Mouse (Mus musculus) intestine, postnatal 0 days (tissue): ENCODE data around the gene Usp36. TPM values are rescaled to one million over a fixed set of nuclear protein-coding genes. Genes with fewer than 3 reads are reported as not detected.

Experiments used
- ATAC-seq: fragments of 200-750 bp; cut with Nextera tagmentation; 2 replicates; pipeline ENCODE4 v1.8.0; 2017; ENCODE audit warnings: mild to moderate bottlenecking, moderate TSS enrichment, moderate library complexity
- H3K27ac ChIP-seq: fragments of 300-500 bp; sonication (generic); 2 replicates; pipeline ENCODE4 v1.5.1; 2014; ENCODE audit warnings: mild to moderate bottlenecking, low read depth, low read length, moderate library complexity
- H3K27me3 ChIP-seq: fragments of 300-500 bp; sonication (generic); replicated peaks from 2 replicates; pipeline ENCODE4 v1.6.1; 2014; ENCODE audit warnings: low read length, mixed read lengths; ENCODE audit not compliant: control insufficient read depth, insufficient read depth
- H3K36me3 ChIP-seq: fragments of 300-500 bp; sonication (generic); 2 replicates; pipeline ENCODE4 v1.6.1; 2014; ENCODE audit warnings: mild to moderate bottlenecking, moderate library complexity; ENCODE audit not compliant: control insufficient read depth, insufficient read depth
- H3K4me1 ChIP-seq: fragments of 300-500 bp; sonication (generic); replicated peaks from 2 replicates; pipeline ENCODE4 v1.6.1; 2014; ENCODE audit warnings: antibody characterized with exemption, low read length, mixed read lengths; ENCODE audit not compliant: control insufficient read depth, insufficient read depth
- H3K4me2 ChIP-seq: fragments of 300-500 bp; sonication (generic); replicated peaks from 2 replicates; pipeline ENCODE4 v1.6.1; 2014; ENCODE audit warnings: low read depth, mild to moderate bottlenecking, moderate library complexity
- H3K4me3 ChIP-seq: fragments of 300-500 bp; sonication (generic); 2 replicates; pipeline ENCODE4 v1.5.1; 2014; ENCODE audit warnings: low read depth, low read length
- H3K9ac ChIP-seq: fragments of 300-500 bp; sonication (generic); 2 replicates; pipeline ENCODE4 v1.6.1; 2014; ENCODE audit warnings: mild to moderate bottlenecking, low read depth, low read length
- H3K9me3 ChIP-seq: fragments of 300-500 bp; sonication (generic); 2 replicates; pipeline ENCODE4 v1.6.1; 2016; ENCODE audit warnings: mixed run types; ENCODE audit not compliant: control insufficient read depth
- CTCF ChIP-seq: sonication (generic); IDR thresholded peaks from 2 replicates; pipeline ENCODE4 v1.5.1; 2016; ENCODE audit warnings: low read depth, mild to moderate bottlenecking, control low read depth, antibody characterized with exemption, moderate library complexity
- WGBS: fragments of 180-500 bp; shearing (Covaris S2); extraction: QIAGEN DNeasy Blood & Tissue Kit; methylation state at CpG from one replicate; pipeline ENCODE4 v1.1.7; 2014; 5-methylcytosine and 5-hydroxymethylcytosine counted together
- polyA plus RNA-seq: library from polyadenylated mRNA; unstranded; fragments of >200 nt; fragmentation: Nextera tagmentation; extraction: Ambion mirVana; gene quantifications from 2 replicates; pipeline ENCODE4 v1.2.1, GENCODE M21; 2015

Usp36 gene
- polyA plus RNA-seq, 1 experiment from 2014 or later = 6.0 TPM

DNA sequence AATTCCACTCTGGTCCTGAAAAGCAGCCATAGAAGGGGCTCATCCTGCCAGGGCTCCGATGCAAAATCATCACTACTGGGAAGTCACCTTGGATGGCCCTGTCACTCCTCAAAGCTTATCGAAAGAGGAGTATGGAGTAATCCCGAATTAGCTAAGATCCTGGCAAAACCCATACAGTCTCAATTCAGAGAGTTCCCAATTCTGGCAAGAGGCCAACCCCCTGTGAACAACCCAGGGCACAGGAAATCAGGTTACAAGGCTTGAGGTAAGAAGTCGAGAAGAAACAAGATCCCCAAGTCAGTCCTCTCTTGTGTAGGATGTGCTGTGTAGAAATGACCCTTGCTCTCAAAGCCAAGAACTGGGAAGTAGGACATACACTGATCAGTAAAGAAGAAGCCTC lies 47.5 kb downstream of the Usp36 start:
- 71% methylated on average over 4 of the region's 4 CpGs for WGBS
- H3K4me2 ChIP-seq = no peak overlapping the region
- peaks cover 4% of the 10 kb centered on the region; the same call in 1 of the 2 replicates for H3K4me1 ChIP-seq
- H3K9ac ChIP-seq = no peak overlapping the region
- H3K36me3 ChIP-seq = no peaks in the 10 kb centered on the region
- no peaks in the 10 kb centered on the region for H3K27me3 ChIP-seq
- TF ChIP-seq CTCF = no peak
- H3K27ac ChIP-seq = no peak overlapping the region
- H3K9me3 ChIP-seq = no peaks in the 10 kb centered on the region
- H3K4me3 ChIP-seq = no peak overlapping the region
- ATAC-seq = no peak

DNA sequence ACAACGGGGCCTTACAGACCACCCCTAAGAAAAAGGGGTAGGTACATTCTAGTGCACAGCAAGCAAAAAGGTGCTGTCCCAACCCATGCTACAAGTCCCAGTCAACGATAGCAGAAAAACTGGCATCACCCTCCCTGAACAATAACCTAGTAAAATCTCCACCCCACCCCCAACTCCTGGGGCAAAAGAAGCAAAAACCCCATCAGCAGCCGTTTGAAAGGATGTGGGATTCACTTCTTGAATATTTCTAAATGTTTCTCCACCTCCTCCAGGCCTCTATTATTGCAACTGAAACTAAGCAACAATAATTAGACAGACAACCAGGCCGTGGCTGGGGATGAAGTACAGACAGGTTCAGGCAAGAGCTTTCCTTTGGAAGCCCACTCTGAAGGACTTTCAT lies 49.7 kb downstream of the Usp36 start:
- no peak overlapping the region for H3K4me2 ChIP-seq
- 57% methylated on average over 4 of the region's 4 CpGs for WGBS
- H3K9me3 ChIP-seq = no peaks in the 10 kb centered on the region
- H3K27me3 ChIP-seq = no peaks in the 10 kb centered on the region
- H3K9ac ChIP-seq = no peak overlapping the region; the same call in 1 of the 2 replicates
- ATAC-seq = no peak
- no peaks in the 10 kb centered on the region for H3K36me3 ChIP-seq
- no peak overlapping the region for H3K4me3 ChIP-seq
- TF ChIP-seq CTCF = no peak
- no peak overlapping the region for H3K27ac ChIP-seq
- H3K4me1 ChIP-seq = peaks cover 12% of the 10 kb centered on the region; the same call in 1 of the 2 replicates

DNA sequence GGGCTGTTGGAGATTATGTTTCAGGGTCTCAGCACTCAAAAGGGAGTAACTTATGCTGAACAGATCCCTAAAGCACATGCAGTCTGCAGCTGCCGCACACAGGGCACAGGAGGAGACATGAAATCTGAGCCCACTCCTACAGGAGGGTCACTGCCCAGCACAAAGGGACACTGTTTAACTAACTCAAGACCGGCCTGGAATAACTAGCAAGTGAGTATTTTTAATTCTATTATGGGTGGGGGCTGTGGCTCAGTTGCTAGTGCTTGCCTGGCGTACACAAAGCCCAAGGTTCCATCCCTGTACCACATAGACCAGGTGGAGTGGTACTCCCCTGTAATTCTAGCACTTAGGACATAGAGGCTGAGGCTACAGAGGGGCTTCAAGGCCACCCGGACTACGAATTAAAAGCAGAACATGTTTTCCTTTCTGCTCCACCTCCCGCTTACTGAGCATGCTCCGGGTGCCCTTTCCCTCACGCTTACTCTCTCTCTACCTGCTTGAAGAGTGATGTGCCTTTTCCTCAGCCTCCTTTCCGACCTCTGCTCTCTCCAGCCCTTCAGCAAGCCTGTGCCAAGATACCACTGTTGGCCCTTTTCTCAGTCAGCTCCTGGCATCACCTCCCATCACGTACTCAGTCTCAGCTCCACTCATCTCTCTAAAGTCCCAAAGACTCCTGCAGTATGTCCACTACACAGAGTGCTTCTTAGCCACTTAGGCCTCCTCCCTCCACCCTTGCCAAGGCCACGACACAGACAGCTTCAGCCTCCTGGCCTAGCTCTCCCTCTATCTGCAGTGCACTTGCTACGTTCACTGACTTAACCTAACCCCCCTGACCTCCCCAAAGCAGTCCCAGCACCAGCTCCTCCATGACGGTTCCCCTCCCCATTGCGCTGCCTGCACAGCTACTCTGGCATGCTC lies 50.5 kb downstream of the Usp36 start:
- no peaks in the 10 kb centered on the region for H3K27me3 ChIP-seq
- H3K4me3 ChIP-seq = no peak overlapping the region
- no peak overlapping the region for H3K4me2 ChIP-seq
- ATAC-seq = no peak
- no peaks in the 10 kb centered on the region for H3K9me3 ChIP-seq
- H3K27ac ChIP-seq = no peak overlapping the region
- no peaks in the 10 kb centered on the region for H3K36me3 ChIP-seq
- peaks cover 12% of the 10 kb centered on the region; the same call in 1 of the 2 replicates for H3K4me1 ChIP-seq
- TF ChIP-seq CTCF = no peak
- no peak overlapping the region for H3K9ac ChIP-seq
- 65% methylated on average over 14 of the region's 14 CpGs for WGBS

DNA sequence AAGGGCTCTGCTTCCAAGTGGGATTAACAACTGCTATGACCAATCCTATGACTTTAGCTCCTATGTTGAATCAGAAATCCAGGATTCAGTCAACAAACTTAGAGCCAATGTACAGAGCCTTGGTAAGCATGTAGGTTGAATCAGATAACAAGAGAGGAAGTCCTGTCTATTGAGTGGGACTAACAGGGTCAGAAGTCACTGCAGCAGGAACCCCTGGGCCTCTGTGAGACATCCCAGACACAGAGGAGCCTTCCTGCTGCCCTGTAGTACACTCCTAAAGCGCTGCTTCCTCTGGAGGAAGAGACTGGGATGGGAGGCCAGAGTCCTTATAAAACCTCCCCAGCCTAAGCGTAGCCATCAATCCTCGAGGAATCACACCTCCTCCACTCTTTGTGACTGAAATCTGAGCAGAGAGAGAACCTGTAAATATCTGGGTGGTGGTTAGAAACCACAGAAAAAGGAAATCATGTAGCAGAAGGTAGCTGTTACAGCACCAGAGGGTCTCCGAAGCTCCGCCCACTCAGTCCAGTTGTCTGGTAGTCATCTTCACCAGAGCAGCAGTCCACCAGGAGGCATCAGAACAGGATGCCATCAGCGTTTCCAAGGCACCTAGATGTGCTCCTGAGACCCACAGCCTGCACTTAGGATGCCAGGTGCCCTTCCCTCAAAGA lies 53.4 kb downstream of the Usp36 start:
- 45% methylated on average over 6 of the region's 6 CpGs for WGBS
- no peak overlapping the region for H3K4me2 ChIP-seq
- no peak overlapping the region for H3K9ac ChIP-seq
- H3K27ac ChIP-seq = no peak overlapping the region
- H3K36me3 ChIP-seq = no peaks in the 10 kb centered on the region
- TF ChIP-seq CTCF = peak; percentile 24; the same call in 1 of the 2 replicates
- peaks cover 12% of the 10 kb centered on the region; the same call in 1 of the 2 replicates for H3K4me1 ChIP-seq
- no peak overlapping the region for H3K4me3 ChIP-seq
- ATAC-seq = no peak
- no peaks in the 10 kb centered on the region for H3K9me3 ChIP-seq
- H3K27me3 ChIP-seq = no peaks in the 10 kb centered on the region

DNA sequence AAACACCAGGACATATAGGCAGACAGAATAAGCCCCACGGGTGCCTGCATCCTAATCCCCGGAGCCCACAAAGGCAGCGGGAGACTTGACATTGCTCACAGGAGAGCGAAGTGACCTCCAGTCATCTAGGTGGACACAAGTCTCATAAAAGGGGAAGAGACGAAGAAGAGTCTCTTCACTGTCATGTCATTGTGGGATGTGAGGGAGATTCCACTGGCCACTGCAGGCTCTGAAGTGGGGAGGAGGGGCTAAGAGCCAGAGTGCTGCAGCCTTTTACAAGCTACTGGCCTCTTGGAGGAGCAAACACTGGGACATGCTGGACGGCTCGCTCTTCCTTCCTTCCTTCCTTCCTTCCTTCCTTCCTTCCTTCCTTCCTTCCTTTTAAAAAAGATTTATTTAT lies 55.1 kb downstream of the Usp36 start:
- H3K4me1 ChIP-seq = peaks cover 12% of the 10 kb centered on the region; the same call in 1 of the 2 replicates
- H3K36me3 ChIP-seq = no peaks in the 10 kb centered on the region
- no peaks in the 10 kb centered on the region for H3K27me3 ChIP-seq
- no peak for ATAC-seq
- no peak overlapping the region; the same call in 1 of the 2 replicates for H3K27ac ChIP-seq
- no peak overlapping the region for H3K4me3 ChIP-seq
- H3K9me3 ChIP-seq = no peaks in the 10 kb centered on the region
- WGBS = 74% methylated on average over 7 of the region's 7 CpGs
- no peak overlapping the region for H3K9ac ChIP-seq
- no peak for TF ChIP-seq CTCF
- no peak overlapping the region for H3K4me2 ChIP-seq

DNA sequence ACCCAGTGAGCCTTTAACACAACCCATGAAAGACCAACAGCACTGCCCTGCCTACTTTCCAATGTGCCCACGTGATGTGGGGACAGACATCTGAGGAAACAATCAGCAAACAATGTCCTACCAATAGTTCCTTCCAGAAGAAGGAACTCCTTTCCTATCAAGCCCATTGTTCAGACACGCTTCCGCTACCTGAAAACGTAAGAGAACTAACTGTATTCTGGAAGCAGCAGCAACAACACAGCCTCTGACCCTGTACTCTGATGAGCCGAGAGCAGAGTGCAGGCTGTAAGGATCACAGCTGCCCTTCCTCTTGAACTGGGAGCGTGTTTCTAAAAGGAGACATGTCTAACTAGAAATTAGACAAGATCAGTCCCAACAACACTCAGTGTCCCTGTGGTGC lies 55.5 kb downstream of the Usp36 start:
- Histone ChIP-seq H3K4me3 (no peak overlapping the region), H3K9ac (no peak overlapping the region), H3K4me1 (peaks cover 12% of the 10 kb centered on the region; the same call in 1 of the 2 replicates), H3K9me3 (no peaks in the 10 kb centered on the region), H3K27me3 (no peaks in the 10 kb centered on the region), H3K36me3 (no peaks in the 10 kb centered on the region), H3K27ac (no peak overlapping the region; the same call in 1 of the 2 replicates), H3K4me2 (no peak overlapping the region)
- 65% methylated on average over 6 of the region's 6 CpGs for WGBS
- no peak for ATAC-seq
- no peak for TF ChIP-seq CTCF
